Mouse (Mus musculus) lung, embryonic 15.5 days (tissue): ENCODE results near the gene Gm11563. TPM values are rescaled to one million over a fixed set of nuclear protein-coding genes. Genes with fewer than 3 reads are reported as not detected.

Experiments used
- polyA plus RNA-seq: library from polyadenylated mRNA; unstranded; fragments of >200 nt; fragmentation: Nextera tagmentation; extraction: Ambion mirVana; gene quantifications from 2 replicates; pipeline ENCODE4 v1.2.1, GENCODE M21; 2015

The Gm11563 gene
- polyA plus RNA-seq, 1 experiment from 2014 or later, result not detected

Other genes starting within 250 kb of the Gm11563 start
- gene Krt12, start 236.7 kb downstream of the Gm11563 start, polyA plus RNA-seq, result 0.07 TPM in 1 of 2 replicates, not detected in the other
- gene Krt20, start 220.8 kb downstream of the Gm11563 start, polyA plus RNA-seq, result 0.29 and 0.39 TPM in 2 replicates
- 3.9 and 5.1 TPM in 2 replicates for gene Krt23, start 165.8 kb downstream of the Gm11563 start, polyA plus RNA-seq
- gene Krt39, start 137.6 kb downstream of the Gm11563 start, polyA plus RNA-seq, result not detected in 2 replicates
- not detected in 2 replicates for gene Krt40, start 115.8 kb downstream of the Gm11563 start, polyA plus RNA-seq
- not detected in 2 replicates for gene Krtap3-3, start 108.1 kb downstream of the Gm11563 start, polyA plus RNA-seq
- gene Krtap3-2, start 102.1 kb downstream of the Gm11563 start, polyA plus RNA-seq, result not detected in 2 replicates
- gene Gm11939, start 99.5 kb downstream of the Gm11563 start, polyA plus RNA-seq, result not detected in 2 replicates
- gene Krtap3-1, start 92.3 kb downstream of the Gm11563 start, polyA plus RNA-seq, result not detected in 2 replicates
- gene Krtap1-5, start 77.9 kb downstream of the Gm11563 start, polyA plus RNA-seq, result not detected in 2 replicates
- not detected in 2 replicates for gene Krtap1-4, start 75.3 kb downstream of the Gm11563 start, polyA plus RNA-seq
- not detected in 2 replicates for gene Krtap1-3, start 67.6 kb downstream of the Gm11563 start, polyA plus RNA-seq
- not detected in 2 replicates for gene Krtap9-3, start 60.9 kb downstream of the Gm11563 start, polyA plus RNA-seq
- gene Gm11938, start 55.7 kb downstream of the Gm11563 start, polyA plus RNA-seq, result not detected in 2 replicates
- gene Gm11937, start 48.8 kb downstream of the Gm11563 start, polyA plus RNA-seq, result not detected in 2 replicates
- gene Krtap2-4, start 44.1 kb downstream of the Gm11563 start, polyA plus RNA-seq, result not detected in 2 replicates
- not detected in 2 replicates for gene Gm11562, start 38.5 kb downstream of the Gm11563 start, polyA plus RNA-seq
- gene Krtap4-1, start 30.7 kb downstream of the Gm11563 start, polyA plus RNA-seq, result not detected in 2 replicates
- not detected in 2 replicates for gene Krtap4-2, start 23.9 kb downstream of the Gm11563 start, polyA plus RNA-seq
- gene Krtap4-7, start 14.9 kb downstream of the Gm11563 start, polyA plus RNA-seq, result not detected in 2 replicates
- gene Gm11555, start 8.7 kb downstream of the Gm11563 start, polyA plus RNA-seq, result not detected in 2 replicates
- not detected in 2 replicates for gene Krtap4-6, start 7.0 kb upstream of the Gm11563 start, polyA plus RNA-seq
- not detected in 2 replicates for gene Gm14190, start 31.8 kb upstream of the Gm11563 start, polyA plus RNA-seq
- gene Gm14180, start 75.3 kb upstream of the Gm11563 start, polyA plus RNA-seq, result not detected in 2 replicates
- gene Gm11595, start 114.0 kb upstream of the Gm11563 start, polyA plus RNA-seq, result not detected in 2 replicates
- gene Krtap4-8, start 121.7 kb upstream of the Gm11563 start, polyA plus RNA-seq, result not detected in 2 replicates
- gene Krtap4-9, start 126.2 kb upstream of the Gm11563 start, polyA plus RNA-seq, result not detected in 2 replicates
- not detected in 2 replicates for gene Gm11596, start 134.5 kb upstream of the Gm11563 start, polyA plus RNA-seq
- gene Gm11569, start 140.0 kb upstream of the Gm11563 start, polyA plus RNA-seq, result not detected in 2 replicates
- gene Gm11554, start 145.5 kb upstream of the Gm11563 start, polyA plus RNA-seq, result not detected in 2 replicates
- gene Krtap4-13, start 150.9 kb upstream of the Gm11563 start, polyA plus RNA-seq, result not detected in 2 replicates
- gene Gm11564, start 156.7 kb upstream of the Gm11563 start, polyA plus RNA-seq, result not detected in 2 replicates
- gene 2300003K06Rik, start 179.1 kb upstream of the Gm11563 start, polyA plus RNA-seq, result not detected in 2 replicates
- gene Krtap4-16, start 192.6 kb upstream of the Gm11563 start, polyA plus RNA-seq, result not detected in 2 replicates
- gene Gm11568, start 199.0 kb upstream of the Gm11563 start, polyA plus RNA-seq, result not detected in 2 replicates
- gene Gm11559, start 205.5 kb upstream of the Gm11563 start, polyA plus RNA-seq, result not detected in 2 replicates
- gene Krtap9-1, start 214.4 kb upstream of the Gm11563 start, polyA plus RNA-seq, result not detected in 2 replicates
- gene Gm11567, start 220.2 kb upstream of the Gm11563 start, polyA plus RNA-seq, result not detected in 2 replicates
- gene Krtap31-1, start 249.0 kb upstream of the Gm11563 start, polyA plus RNA-seq, result not detected in 2 replicates